Mouse (Mus musculus): ENCODE measurements around the gene 1700067K01Rik. TPM values are rescaled to one million over a fixed set of nuclear protein-coding genes. Genes with fewer than 3 reads are reported as not detected.
A peak's percentile ranks its signal among the peaks of the same experiment; 100 is the strongest.

The 1700067K01Rik gene
- 0.53 and 0.68 TPM in 2 replicates for polyA plus RNA-seq (2015; fragmentation: Nextera tagmentation; extraction: Ambion mirVana)

DNA sequence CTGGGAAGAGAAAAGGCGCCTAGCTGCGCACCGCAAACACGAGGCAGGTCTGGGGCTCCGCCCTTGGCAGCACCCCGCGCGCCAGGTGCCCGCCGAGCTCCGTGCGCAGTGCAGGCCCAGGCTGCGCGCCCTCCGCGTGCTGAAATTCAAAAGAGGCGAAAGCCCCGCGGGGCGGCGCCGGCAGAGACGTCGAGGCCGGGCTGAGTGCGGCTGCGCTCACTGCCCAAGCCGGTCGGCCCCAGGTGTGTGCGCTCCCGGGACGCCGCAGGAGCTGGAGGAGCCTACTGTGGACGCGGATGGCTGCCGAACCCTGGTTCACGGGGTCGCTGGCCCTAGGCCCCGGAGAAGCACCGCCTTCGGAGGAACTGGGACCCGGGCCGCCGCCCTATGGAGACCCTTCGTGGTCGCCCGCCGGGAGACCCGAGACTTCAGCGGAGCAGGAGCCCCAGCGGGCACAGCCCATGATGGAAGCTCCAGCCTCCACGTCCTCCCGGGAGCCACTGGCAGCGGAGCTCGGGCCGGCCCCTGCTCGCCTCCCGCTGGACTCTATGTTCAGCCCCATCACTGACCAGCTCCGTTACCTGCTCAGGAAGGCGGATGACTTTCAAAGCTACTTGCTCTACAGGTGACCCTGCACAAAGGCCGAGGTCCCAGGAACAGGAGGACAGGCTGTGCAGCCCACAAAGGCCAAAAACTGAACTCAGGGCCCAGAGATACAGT lies at the start of gene 1700067K01Rik:
Gene 1700067K01Rik, plus strand, starts transcription at position 222 of the 720 bp plus-strand sequence.
- WGBS = 47% methylated on average over 61 of the region's 61 CpGs
- H3K9me3 ChIP-seq = no peaks in the 10 kb centered on the region
- no peak for ATAC-seq (ENCODE audit: insufficient read depth, low FRiP score, low read depth)
- no peaks in the 10 kb centered on the region for H3K27me3 ChIP-seq (replicated peaks)
- peak within 1 kb of the TSS; percentile 21 for H3K4me2 ChIP-seq
- peak within 1 kb of the TSS; percentile 6; the same call in 1 of the 2 replicates for H3K4me3 ChIP-seq (replicated peaks)
- no peak within 1 kb of the TSS for H3K27ac ChIP-seq
- no peak within 1 kb of the TSS for H3K9ac ChIP-seq
- H3K36me3 ChIP-seq = peaks cover 20% of the 10 kb centered on the region
- H3K4me1 ChIP-seq = peaks cover 32% of the 10 kb centered on the region

DNA sequence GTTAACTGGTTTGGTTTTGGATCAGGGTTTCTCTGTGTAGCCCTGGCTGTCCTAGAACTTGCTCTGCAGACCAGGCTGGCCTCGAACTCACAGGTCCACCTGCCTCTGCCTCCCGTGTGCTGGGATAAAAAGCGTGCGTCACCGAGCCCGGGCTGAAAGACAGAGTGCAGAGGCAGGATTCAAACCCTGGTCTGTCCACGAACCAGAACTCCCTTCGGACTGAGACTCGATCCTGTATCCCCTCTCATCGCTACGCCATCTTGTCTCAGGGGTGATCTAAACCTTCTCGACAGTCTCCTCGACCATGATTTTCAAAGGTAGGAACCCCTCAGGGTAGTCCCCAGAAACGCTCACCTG lies 46.6 kb upstream of the 1700067K01Rik start:
- H3K36me3 ChIP-seq = no peaks in the 10 kb centered on the region
- no peak overlapping the region for H3K9ac ChIP-seq
- H3K4me3 ChIP-seq (replicated peaks) = peak overlapping the region; percentile 68
- 1% methylated on average over 14 of the region's 14 CpGs for WGBS
- H3K27me3 ChIP-seq (replicated peaks) = no peaks in the 10 kb centered on the region
- peak overlapping the region; percentile 91 for H3K4me2 ChIP-seq
- peaks cover 12% of the 10 kb centered on the region for H3K4me1 ChIP-seq
- ATAC-seq (ENCODE audit: insufficient read depth, low FRiP score, low read depth) = no peak
- H3K27ac ChIP-seq = no peak overlapping the region
- H3K9me3 ChIP-seq = no peaks in the 10 kb centered on the region

DNA sequence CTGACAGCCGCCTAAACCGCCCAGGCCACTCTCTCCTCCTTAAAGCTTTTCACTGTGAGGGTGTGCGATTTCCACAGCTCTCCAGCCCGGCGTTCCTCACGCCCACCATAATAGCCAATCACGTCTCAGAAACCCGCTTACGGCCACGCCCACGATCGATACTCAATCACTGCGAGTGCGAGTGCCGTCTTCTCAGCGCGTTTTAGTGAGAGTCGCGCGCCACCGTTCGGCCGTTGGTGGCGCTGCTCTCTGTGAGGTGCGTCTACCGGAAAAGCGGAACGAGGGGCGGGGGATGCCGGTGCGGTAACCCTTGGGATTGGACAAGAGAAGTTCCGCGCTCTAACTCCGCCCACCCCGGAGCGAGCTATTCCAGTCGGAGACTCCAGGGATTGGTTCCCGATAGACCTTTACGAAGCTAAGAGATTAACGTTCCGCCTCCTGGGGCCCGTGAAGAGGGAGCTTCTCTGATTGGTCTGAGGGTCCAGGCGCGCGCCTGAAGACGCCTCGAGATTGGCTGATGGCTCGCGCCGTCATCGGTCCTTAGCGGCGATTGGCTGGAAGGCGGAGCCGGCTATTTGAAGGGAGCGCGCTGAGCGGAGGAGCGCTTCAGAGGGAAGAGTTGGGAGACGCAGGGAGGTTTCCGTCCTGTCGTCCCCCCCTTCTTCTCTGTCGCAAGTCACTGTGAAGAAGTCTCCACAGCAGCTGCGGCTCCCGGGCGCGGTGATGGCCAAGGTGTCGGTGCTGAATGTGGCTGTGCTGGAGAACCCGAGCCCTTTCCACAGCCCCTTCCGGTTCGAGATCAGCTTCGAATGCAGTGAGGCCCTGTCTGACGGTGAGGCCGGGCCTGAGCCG lies 46.0 kb upstream of the 1700067K01Rik start, which contains the start of the genes Gm10644 and Asf1b:
Gene Gm10644, minus strand, starts transcription at position 100 of the 852 bp plus-strand sequence.
Gene Asf1b, plus strand, starts transcription at position 402 of the 852 bp plus-strand sequence.
- H3K36me3 ChIP-seq = no peaks in the 10 kb centered on the region
- peak; percentile 99 for ATAC-seq (ENCODE audit: insufficient read depth, low FRiP score, low read depth)
- H3K4me1 ChIP-seq = peaks cover 12% of the 10 kb centered on the region
- no peaks in the 10 kb centered on the region for H3K9me3 ChIP-seq
- peak within 1 kb of the TSS; percentile 53; the same call in 1 of the 2 replicates for H3K9ac ChIP-seq
- peak within 1 kb of the TSS; percentile 91 for H3K4me2 ChIP-seq
- peak within 1 kb of the TSS; percentile 68 for H3K4me3 ChIP-seq (replicated peaks)
- H3K27ac ChIP-seq = no peak within 1 kb of the TSS
- no peaks in the 10 kb centered on the region for H3K27me3 ChIP-seq (replicated peaks)
- under 1% methylated on average over 75 of the region's 75 CpGs for WGBS

DNA sequence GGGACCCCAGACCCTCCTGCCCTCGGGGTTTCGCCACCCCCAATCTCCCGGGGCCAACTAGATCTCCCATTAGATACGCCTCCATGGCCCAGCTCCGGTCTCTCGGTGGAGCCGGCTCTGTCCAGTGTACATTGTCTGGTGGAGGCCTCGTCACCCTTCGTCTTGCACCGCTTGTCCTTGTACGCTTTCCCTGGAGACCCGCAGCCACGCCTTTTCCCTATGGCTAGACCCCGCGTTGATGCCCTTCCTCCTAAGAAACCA lies 45.4 kb upstream of the 1700067K01Rik start:
- H3K9ac ChIP-seq = peak overlapping the region; percentile 53; the same call in 1 of the 2 replicates
- no peaks in the 10 kb centered on the region for H3K9me3 ChIP-seq
- H3K4me1 ChIP-seq = peaks cover 12% of the 10 kb centered on the region
- no peaks in the 10 kb centered on the region for H3K27me3 ChIP-seq (replicated peaks)
- H3K4me3 ChIP-seq (replicated peaks) = peak overlapping the region; percentile 68
- WGBS = under 1% methylated on average over 15 of the region's 15 CpGs
- H3K4me2 ChIP-seq = peak overlapping the region; percentile 91
- no peak overlapping the region for H3K27ac ChIP-seq
- no peaks in the 10 kb centered on the region for H3K36me3 ChIP-seq
- ATAC-seq (ENCODE audit: insufficient read depth, low FRiP score, low read depth) = no peak

DNA sequence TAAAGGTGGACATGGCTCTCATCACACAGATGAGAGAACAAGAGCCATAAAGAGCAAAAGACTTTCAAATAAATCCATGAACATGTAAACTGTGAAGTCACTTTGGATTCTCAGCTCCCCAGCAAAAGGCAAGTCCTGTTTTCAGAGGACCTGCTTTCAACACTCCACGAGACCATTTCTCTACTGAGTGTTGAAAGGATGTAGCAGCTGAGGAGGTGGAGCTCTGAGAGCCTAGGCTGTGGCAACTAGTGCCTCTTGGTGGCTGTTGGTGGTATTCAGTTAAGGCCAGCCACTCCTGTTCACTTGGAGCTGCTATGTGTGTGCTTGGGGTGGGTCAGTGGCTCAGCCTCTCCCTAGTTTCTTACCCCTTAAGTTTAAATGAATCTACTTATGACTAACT lies 44.5 kb upstream of the 1700067K01Rik start:
- ATAC-seq (ENCODE audit: insufficient read depth, low FRiP score, low read depth) = no peak
- Histone ChIP-seq H3K27me3 (replicated peaks) (no peaks in the 10 kb centered on the region), H3K9ac (no peak overlapping the region), H3K36me3 (no peaks in the 10 kb centered on the region), H3K4me1 (peaks cover 12% of the 10 kb centered on the region), H3K27ac (no peak overlapping the region), H3K4me3 (replicated peaks) (peak overlapping the region; percentile 68), H3K9me3 (no peaks in the 10 kb centered on the region), H3K4me2 (peak overlapping the region; percentile 91)
- WGBS = 36% methylated on average over 1 of the region's 1 CpGs

- 86% methylated on average over 5 of the region's 5 CpGs for WGBS
- Histone ChIP-seq H3K27me3 (replicated peaks) (no peaks in the 10 kb centered on the region), H3K9me3 (no peaks in the 10 kb centered on the region), H3K4me1 (no peaks in the 10 kb centered on the region), H3K4me2 (no peak overlapping the region), H3K4me3 (replicated peaks) (no peak overlapping the region), H3K9ac (no peak overlapping the region), H3K27ac (no peak overlapping the region), H3K36me3 (peaks cover 6% of the 10 kb centered on the region; the same call in 1 of the 2 replicates)
- ATAC-seq (ENCODE audit: insufficient read depth, low FRiP score, low read depth) = no peak
Observed at GRCm38 (mm10) chr8:83964015-83964765, 37.1 kb upstream of the 1700067K01Rik start.

DNA sequence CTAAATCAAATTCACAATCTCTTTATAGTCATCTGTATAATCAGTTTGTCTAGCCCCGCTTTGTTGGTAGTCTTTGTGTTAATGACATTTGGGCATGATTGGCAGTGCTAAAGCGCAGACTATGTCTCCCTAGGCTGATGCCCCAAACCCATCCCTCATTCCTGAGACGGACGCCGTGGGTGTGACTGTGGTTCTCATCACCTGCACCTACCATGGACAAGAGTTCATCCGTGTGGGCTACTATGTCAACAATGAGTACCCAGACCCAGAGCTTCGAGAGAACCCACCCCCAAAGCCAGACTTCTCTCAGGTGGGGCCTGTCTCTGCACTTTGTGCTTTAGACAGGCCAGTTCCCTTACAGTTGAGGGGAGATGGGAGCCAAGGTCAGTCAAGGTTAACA lies 33.6 kb upstream of the 1700067K01Rik start:
- ATAC-seq (ENCODE audit: insufficient read depth, low FRiP score, low read depth) = no peak
- Histone ChIP-seq H3K9me3 (no peaks in the 10 kb centered on the region), H3K4me1 (peaks cover 6% of the 10 kb centered on the region; the same call in 1 of the 2 replicates), H3K27ac (no peak overlapping the region), H3K27me3 (replicated peaks) (no peaks in the 10 kb centered on the region), H3K9ac (no peak overlapping the region), H3K4me3 (replicated peaks) (no peak overlapping the region), H3K36me3 (peaks cover 10% of the 10 kb centered on the region; the same call in 1 of the 2 replicates), H3K4me2 (no peak overlapping the region)
- 88% methylated on average over 7 of the region's 7 CpGs for WGBS

DNA sequence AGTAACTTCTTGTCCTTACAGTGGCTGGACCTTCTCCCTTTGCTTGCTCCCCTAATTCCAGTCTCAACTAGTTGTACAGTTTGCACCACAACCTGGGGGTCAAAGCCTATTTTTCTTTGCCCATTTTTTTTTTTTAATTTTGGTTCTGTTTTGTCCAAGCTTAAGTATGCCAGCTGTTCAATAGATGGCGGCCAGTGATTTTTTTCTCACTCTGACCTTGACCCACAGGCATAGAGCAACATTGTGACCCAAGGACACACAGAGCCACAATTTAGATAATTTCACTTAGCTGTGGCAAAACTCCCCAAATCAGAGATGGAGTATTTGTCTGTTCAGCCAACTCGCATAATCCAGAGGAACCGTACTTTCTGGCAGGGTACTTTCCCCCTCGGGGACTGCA lies 30.2 kb upstream of the 1700067K01Rik start:
- Histone ChIP-seq H3K4me3 (replicated peaks) (no peak overlapping the region), H3K9ac (no peak overlapping the region), H3K27me3 (replicated peaks) (no peaks in the 10 kb centered on the region), H3K27ac (no peak overlapping the region), H3K4me1 (peaks cover 18% of the 10 kb centered on the region), H3K9me3 (no peaks in the 10 kb centered on the region), H3K4me2 (no peak overlapping the region), H3K36me3 (peaks cover 10% of the 10 kb centered on the region; the same call in 1 of the 2 replicates)
- ATAC-seq (ENCODE audit: insufficient read depth, low FRiP score, low read depth) = no peak
- 83% methylated on average over 4 of the region's 4 CpGs for WGBS

- Histone ChIP-seq H3K4me3 (replicated peaks) (peak overlapping the region; percentile 80; the same call in 1 of the 2 replicates), H3K36me3 (peaks cover 10% of the 10 kb centered on the region; the same call in 1 of the 2 replicates), H3K9ac (peak overlapping the region; percentile 40; the same call in 1 of the 2 replicates), H3K4me1 (peaks cover 23% of the 10 kb centered on the region), H3K27me3 (replicated peaks) (no peaks in the 10 kb centered on the region), H3K27ac (0 out of 2 replicates have a peak overlapping the region, but pooled peaks have one; percentile 57), H3K4me2 (peak overlapping the region; percentile 81), H3K9me3 (no peaks in the 10 kb centered on the region)
- 76% methylated on average over 6 of the region's 6 CpGs for WGBS
- no peak for ATAC-seq (ENCODE audit: insufficient read depth, low FRiP score, low read depth)
Observed at GRCm38 (mm10) chr8:83971661-83972060, 29.6 kb upstream of the 1700067K01Rik start.

DNA sequence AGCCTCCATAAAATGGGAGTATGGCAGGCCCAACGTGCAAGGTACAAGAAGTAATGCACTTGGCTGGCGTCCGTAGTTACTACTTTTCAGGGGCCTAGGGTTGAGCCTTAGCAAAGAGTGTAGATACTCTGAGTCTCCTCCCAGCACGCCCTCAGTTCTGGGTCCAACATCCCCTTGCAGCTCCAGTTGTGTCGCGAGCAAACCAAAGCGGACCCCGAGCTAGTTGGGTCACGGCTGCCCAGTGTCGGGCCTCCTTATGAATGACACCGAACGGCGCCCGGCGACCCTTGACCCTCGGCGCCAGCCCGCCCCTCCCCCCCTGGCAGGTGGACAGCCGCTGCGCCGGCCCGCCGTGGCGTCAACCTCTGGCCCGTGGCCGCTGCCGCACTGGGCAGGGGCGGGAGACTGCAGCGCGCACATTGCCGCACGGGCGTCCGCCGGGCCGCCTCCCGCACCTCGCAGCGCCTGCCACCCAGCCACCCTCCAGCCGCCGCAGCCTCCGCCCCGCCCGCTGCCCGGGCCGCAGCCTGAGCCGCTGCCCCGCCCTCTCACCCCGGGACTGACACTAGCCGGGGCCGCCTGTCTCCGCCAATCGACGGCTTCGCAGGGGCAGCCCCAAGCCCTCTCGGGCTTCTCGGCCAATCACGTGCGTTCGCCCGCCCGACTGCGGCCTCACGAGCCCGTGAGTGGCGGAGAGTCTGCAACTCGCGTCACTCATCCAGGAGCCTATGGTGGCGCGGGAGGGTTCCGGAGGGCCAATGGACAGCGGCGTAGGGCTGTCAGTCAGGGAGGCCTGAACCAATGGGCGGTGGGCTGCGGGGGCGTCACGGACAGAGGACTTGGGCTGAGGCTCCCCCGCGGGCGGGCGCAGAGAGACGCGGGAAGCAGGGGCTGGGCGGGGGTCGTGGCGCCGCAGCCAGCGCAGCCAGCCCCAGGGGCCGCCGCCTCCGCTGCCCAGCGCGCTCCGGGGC lies 28.9 kb upstream of the 1700067K01Rik start, which contains the start of gene Prkaca:
Gene Prkaca, plus strand, starts transcription at position 844 of the 971 bp plus-strand sequence.
- Histone ChIP-seq H3K4me3 (replicated peaks) (peak within 1 kb of the TSS; percentile 80), H3K36me3 (peaks cover 10% of the 10 kb centered on the region; the same call in 1 of the 2 replicates), H3K27me3 (replicated peaks) (no peaks in the 10 kb centered on the region), H3K27ac (peak within 1 kb of the TSS; percentile 57), H3K9me3 (no peaks in the 10 kb centered on the region), H3K4me2 (peak within 1 kb of the TSS; percentile 94), H3K4me1 (peaks cover 30% of the 10 kb centered on the region), H3K9ac (peak within 1 kb of the TSS; percentile 86)
- under 1% methylated on average over 60 of the region's 94 CpGs for WGBS
- peak; percentile 100 for ATAC-seq (ENCODE audit: insufficient read depth, low FRiP score, low read depth)
